Mouse (Mus musculus) c-Kit-positive CD71-positive TER-119-positive erythroid progenitor cells, embryonic 14.5 days (primary cell): ENCODE data around the gene Cacna1f.

Experiments used
- DNase-seq: peaks from one replicate; pipeline ENCODE4 v3.0.0-alpha.2; 2013; ENCODE audit warnings: low spot score

Cacna1f gene

GRCm38 (mm10) chrX:7632560-7632959 lies 25.7 kb downstream of the Cacna1f start:
- DNase-seq, result no peak

GRCm38 (mm10) chrX:7635101-7635500 lies 28.2 kb downstream of the Cacna1f start:
- no peak for DNase-seq

DNA sequence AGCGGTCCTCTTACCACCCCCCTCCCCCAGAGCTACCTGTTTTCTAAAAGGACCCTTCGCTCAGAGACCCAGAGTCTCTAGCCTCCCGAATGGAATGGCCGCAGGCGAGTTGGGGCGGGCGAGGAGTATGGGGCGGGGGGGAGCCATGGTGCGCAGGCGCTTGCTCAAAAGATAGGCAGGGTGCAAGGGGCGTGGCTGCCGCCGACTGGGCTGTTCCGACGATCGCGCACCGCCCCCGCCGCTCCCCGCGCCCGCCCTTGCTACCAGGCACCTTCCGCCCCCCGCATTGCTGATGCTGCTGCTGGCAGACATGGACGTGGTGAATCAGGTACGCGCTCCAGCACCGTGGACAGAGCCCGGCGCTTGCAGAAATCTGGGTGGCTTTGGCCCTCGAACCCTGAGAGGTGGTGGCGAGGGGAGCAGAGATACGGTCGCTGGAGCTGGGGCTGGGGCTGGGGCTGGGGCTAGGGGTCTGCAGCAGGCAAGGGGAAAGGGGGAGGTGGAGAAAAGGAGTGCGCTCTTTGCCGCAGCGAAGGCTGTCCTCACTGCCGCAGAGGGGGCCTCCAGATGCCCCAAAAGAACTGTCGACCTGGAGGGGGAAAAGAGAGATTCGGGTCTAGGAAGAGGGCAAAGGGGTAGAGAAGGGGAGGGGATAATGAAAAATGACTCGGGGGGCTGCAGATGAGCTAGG lies 31.7 kb downstream of the Cacna1f start, which contains the start of gene Syp:
TSS of gene Syp (plus strand) at position 71 of the 691 bp plus-strand sequence.
- DNase-seq, result peak; percentile 69

GRCm38 (mm10) chrX:7639536-7640325 lies 32.8 kb downstream of the Cacna1f start:
- DNase-seq, result no peak

DNA sequence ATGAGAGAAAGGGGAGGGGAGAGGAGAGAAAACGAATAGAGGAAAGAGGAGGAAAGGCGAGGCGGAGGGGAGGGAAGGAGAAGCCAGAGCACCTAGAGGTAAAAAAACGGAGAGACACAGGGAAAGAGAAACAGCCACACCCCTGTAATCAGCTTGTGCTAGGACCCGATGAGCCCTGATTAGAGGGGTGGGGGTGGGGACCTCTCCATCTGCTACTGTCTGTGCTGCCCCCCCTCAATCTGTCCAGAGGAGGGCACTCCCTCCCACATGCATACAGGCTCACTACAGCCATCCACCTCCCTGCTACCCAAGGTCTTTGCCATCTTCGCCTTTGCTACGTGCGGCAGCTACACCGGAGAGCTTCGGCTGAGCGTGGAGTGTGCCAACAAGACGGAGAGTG lies 33.9 kb downstream of the Cacna1f start:
- no peak for DNase-seq

DNA sequence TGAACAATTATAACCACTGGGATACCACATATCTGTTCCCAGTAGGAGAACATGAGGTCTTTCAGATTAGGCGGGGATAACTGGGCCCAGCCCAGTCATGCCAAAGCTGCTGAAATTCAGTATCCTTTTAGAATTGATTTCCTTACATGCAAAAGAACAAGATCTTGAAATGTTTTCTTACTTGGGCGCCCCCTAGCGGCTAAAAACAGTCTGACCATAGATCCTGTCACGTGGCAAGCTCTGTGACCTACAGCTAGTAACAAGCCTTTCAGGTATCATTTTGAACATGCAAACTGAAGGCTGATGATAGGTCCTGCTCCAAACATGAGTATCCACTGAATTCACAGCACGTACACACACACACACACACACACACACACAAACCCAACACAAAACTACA lies 38.5 kb downstream of the Cacna1f start:
- DNase-seq, result peak; percentile 76

- peak; percentile 82 for DNase-seq
These were observed 41.9 kb downstream of the Cacna1f start for GRCm38 (mm10) chrX:7648671-7649304.

DNA sequence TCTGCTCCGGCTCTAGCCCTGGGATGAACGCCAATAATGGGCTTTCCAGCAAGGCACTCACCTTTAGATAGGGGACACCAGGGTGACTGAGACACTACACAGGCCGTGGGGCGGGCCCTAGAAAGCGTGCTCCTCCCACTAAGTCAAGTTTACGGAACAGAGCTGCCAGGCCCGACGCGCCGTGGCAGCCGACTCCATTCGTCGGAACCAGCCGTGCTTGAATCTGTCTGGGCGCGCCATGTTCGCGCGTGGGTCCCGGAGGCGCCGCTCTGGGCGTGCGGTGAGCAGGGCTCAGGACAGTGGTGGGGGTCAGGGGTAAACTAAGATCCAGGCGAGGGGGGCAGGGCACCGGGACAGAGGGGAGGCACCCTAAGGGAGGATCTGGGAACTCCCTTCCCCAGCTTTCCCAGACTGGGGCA lies 50.3 kb downstream of the Cacna1f start, which contains the start of gene Prickle3:
TSS of gene Prickle3 (plus strand) at position 40 of the 419 bp plus-strand sequence.
- DNase-seq, result no peak

GRCm38 (mm10) chrX:7658031-7658784 lies 51.3 kb downstream of the Cacna1f start:
- DNase-seq, result no peak

GRCm38 (mm10) chrX:7658785-7659589 lies 52.1 kb downstream of the Cacna1f start:
- DNase-seq, result no peak

DNA sequence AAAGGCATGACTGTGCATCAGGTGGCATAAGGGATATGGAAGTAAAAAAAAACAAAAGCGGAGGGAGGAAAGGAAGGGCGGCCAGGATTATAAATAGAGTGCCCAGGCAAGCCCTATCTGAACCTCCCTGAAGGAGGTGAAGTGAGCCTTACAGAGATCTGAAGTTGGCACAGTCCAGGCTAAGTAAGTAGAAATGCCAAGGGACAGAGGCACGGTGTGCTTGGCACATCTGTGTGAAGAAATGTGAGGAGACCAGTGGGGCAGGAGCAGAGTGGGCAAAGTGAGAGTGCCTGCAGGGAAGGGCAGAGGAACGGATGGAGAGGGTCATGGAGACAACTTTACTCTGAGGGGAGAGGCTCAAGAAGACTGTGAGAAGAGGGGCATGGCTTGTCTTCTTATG lies 54.2 kb downstream of the Cacna1f start:
- no peak for DNase-seq

- no peak for DNase-seq
These were observed 56.1 kb downstream of the Cacna1f start for GRCm38 (mm10) chrX:7662936-7663335.

DNA sequence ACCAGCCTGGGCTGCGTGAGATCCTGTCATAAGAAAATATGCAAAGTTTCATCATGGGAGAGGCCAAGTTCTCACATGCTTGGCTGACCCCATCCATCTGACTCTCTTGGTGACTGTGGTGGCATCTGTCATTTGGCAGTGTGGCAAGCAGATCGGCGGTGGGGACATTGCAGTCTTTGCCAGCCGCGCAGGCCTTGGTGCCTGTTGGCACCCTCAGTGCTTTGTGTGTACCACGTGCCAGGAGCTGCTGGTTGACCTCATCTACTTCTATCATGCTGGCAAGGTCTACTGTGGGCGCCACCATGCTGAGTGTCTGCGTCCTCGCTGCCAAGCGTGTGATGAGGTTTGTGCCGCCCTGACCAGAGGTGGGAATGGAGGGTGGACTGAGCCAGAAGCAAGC lies 57.9 kb downstream of the Cacna1f start:
- no peak for DNase-seq

DNA sequence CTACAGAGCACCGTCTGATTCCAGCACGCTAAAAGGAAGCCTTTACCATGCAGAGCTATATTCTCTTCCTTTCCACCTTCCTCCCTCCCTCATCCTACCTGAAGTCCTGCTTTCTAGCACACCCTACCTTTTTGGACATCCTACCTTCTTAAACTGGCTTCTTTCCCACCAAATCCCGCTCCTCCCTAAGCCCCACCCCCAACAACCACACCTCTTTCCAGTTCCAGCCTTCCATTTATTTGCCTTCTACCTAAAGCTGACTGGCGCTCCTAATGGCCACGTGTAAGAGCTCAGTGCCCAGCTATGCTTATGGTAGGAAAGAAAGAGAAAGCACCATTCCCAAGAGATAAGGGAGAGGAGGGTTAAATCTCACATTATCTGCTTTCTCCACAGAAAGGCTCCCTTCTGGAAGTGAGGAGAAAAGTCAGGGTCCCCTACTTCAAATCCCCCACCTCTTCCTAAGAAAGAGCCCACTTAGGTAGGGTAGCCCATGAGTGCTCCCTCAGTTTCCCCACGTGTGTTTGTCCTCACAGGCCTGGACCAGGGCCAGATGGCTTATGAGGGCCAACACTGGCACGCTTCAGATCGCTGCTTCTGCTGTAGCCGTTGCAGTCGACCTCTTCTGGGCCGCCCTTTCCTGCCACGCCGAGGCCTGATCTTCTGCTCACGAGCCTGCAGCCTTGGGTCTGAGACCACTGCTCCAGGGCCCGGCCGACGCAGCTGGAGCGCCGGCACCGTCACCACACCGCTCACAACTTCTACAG lies 59.0 kb downstream of the Cacna1f start:
- no peak for DNase-seq

DNA sequence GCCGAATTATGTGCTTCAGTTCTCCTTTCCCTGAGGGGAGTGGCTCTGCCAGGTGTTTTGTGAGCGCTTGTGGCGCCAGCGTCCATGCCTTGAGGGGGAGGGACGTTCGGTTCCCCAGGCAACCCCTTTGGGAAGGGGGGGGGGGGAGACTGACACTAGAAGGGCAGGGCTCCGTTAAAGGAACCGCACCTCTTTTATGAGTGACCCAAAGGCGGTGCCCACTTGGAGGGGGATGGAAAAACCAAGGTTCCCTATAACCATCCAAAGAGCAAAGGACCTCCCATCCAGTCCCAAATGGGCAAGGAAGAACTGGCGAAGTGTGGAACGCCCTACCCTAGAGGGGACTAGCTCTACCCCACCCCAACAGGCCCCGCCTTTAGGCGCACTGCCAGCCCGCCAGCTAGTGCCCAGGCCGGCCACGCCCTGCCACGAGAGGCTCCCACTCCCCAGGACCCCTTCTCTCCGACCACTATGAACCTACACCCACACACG lies 63.6 kb downstream of the Cacna1f start:
- peak; percentile 37 for DNase-seq

- DNase-seq, result no peak
These were observed 64.2 kb downstream of the Cacna1f start, which contains the start of gene Plp2 for GRCm38 (mm10) chrX:7670921-7671623. Gene Plp2, minus strand, starts transcription at chrX:7671390.

DNA sequence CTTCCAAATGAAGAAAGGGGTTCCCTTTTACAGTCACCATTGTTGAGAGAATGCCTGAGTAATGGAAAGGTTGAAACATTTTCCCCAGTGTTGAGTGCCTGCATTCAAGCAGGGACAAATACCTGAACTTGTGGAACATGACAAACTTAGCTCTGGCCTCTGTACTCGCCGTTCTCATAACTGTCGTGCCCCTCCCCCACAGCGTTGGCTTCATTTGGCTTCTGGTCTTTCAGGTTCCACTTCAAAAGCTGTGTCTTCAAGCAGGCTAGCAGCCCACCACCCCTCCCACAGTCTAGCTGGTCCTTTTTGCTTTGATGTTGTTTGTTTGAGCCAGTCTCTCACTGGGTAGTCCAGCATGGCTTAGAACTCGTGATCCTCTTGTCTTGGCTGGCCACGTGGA lies 65.9 kb downstream of the Cacna1f start:
- DNase-seq, result no peak

- DNase-seq, result no peak
These were observed 66.8 kb downstream of the Cacna1f start for GRCm38 (mm10) chrX:7673578-7674281.
